Mouse (Mus musculus): ENCODE data around the gene Pml. TPM values are rescaled to one million over a fixed set of nuclear protein-coding genes. Genes with fewer than 3 reads are reported as not detected.

Pml gene
- polyA plus RNA-seq, 1 experiment, result 28.7 TPM

DNA sequence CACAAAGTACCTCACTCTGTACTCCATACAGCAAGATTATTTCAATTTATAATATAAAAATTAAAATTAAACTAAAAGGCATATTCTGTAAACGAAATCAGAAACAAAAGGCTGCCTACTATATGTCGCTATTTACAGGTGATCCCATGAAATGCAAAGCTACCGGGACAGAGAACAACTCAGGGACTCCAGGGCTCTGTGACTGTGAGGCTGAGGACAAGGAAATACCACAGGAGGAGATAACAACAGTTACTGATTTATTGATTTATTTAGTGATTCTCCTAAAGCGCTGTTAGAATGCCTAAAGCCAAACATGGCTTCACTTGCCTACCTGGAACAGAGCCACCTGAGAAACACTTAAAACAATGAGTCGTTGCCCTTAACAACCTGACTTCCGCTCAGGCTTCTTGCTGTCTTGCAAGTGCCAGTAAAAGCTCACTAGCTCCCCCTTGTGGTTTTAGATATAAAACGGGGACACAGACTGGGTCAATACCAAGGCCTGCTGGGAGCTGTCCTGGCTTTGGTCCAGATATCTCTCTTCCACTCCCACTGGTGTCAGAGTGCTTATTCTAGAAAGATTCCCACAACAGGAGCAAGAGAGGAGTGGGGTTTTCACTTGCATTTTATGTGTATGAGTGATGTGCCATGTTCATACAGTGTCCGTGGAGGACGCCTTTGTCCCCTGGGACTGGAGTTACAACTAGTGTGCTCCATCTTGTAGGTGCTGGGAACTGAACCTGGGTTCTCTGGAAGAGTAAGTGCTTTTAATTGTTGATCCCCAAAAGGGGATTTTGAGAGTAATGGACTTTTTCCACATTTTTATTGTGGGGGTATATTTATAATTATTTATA is 30.9 kb upstream of the Pml start:
- Histone ChIP-seq H3K4me3 (replicated peaks) (no peak overlapping the region), H3K27me3 (replicated peaks) (peaks cover 8% of the 10 kb centered on the region), H3K9me3 (no peaks in the 10 kb centered on the region), H3K36me3 (replicated peaks; ENCODE audit: low read length) (no peaks in the 10 kb centered on the region), H3K4me1 (peaks cover 48% of the 10 kb centered on the region)
- TF ChIP-seq GATA1 (IDR thresholded peaks at IDR 0.05; ENCODE audit: borderline replicate concordance, low read length) (no peak), FLI1 (IDR thresholded peaks at IDR 0.05; ENCODE audit: low read length) (no peak)

DNA sequence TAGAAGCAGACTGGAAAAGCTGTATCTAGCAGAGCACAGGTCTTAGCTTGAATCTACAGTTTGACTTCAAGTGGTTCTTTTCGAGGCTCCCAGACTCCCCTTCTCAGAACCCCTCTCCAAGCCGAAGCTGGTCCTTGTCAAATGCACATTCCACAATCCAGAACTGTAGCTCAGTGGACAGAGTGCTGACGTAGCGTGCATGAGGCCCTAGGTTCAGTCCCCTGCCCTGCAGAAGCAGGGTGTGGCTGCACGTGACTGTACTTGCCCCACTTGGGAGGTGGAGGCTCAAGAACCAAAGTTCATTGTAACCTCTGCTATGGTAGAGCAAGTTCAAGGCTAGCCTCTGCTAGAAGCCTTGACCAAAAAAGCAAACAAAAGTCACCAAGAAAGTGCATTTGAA is 30.2 kb upstream of the Pml start:
- TF ChIP-seq FLI1 (IDR thresholded peaks at IDR 0.05; ENCODE audit: low read length), result no peak
- TF ChIP-seq GATA1 (IDR thresholded peaks at IDR 0.05; ENCODE audit: borderline replicate concordance, low read length), result no peak
- Histone ChIP-seq H3K4me3 (replicated peaks) (no peak overlapping the region), H3K9me3 (no peaks in the 10 kb centered on the region), H3K36me3 (replicated peaks; ENCODE audit: low read length) (no peaks in the 10 kb centered on the region), H3K4me1 (peaks cover 52% of the 10 kb centered on the region), H3K27me3 (replicated peaks) (peaks cover 4% of the 10 kb centered on the region)

DNA sequence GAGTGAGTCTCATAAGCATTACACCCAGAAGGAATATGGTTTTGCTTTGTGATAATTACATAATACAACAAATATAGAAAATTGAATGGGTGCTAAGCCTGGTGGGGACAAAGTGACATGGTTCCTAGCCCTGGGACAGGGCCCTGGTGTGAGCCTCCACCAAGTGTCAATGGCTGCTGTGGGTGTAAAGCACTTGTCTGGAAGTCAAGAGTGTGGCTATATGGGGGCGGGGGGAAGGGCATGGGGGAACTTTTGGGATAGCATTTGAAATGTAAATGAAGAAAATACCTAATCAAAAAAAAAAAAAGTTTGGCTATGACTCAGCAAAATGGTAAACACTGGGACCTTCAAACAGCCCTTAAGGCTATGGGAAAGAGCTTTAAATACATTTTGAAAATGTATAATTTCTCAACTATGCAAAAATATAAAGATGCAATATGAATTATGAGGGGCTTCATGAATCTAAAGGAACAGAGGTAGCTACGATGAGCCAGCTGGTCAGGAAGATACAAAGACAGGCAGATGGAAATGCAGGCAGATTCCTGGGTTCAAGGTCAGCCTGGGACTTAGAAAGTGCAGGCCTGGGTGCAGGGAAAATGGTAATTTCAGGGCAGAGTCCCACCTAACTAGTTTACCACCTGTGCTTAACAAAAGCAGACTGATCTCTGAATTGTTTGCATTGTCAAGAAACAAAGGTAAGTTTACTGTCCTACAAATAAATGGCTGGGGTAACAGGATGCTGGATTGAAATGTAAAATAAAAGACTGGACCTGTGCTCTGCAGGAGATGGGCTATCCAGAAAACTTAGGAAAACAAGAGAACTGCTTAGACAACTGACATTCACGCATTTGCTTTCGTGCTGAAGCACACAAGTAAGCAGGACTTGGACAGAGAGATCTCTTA is 29.5 kb upstream of the Pml start:
- Histone ChIP-seq H3K4me3 (replicated peaks) (no peak overlapping the region), H3K9me3 (no peaks in the 10 kb centered on the region), H3K27me3 (replicated peaks) (no peaks in the 10 kb centered on the region), H3K4me1 (peaks cover 59% of the 10 kb centered on the region), H3K36me3 (replicated peaks; ENCODE audit: low read length) (no peaks in the 10 kb centered on the region)
- TF ChIP-seq FLI1 (IDR thresholded peaks at IDR 0.05; ENCODE audit: low read length), result no peak
- TF ChIP-seq GATA1 (IDR thresholded peaks at IDR 0.05; ENCODE audit: borderline replicate concordance, low read length), result no peak

DNA sequence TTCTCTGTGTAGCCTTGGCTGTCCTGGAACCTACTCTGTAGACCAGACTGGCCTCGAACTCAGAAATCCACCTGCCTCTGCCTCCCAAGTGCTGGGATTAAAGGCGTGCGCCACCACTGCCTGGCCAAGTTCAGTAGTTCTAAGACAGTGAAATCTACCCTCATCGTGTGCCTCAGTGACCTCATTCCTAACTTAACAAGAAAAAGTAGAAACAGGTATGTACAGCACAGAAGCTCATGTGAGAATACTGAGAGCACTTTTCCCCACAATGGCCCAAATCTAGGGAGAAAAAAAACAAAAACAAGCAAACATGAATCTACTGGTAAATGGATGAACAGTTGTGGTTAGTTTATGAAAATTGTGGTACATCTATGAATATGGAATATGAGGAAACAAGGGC is 28.7 kb upstream of the Pml start:
- Histone ChIP-seq H3K36me3 (replicated peaks; ENCODE audit: low read length) (no peaks in the 10 kb centered on the region), H3K27me3 (replicated peaks) (no peaks in the 10 kb centered on the region), H3K4me3 (replicated peaks) (no peak overlapping the region), H3K9me3 (no peaks in the 10 kb centered on the region), H3K4me1 (peaks cover 64% of the 10 kb centered on the region)
- TF ChIP-seq GATA1 (IDR thresholded peaks at IDR 0.05; ENCODE audit: borderline replicate concordance, low read length), result no peak
- TF ChIP-seq FLI1 (IDR thresholded peaks at IDR 0.05; ENCODE audit: low read length), result no peak

DNA sequence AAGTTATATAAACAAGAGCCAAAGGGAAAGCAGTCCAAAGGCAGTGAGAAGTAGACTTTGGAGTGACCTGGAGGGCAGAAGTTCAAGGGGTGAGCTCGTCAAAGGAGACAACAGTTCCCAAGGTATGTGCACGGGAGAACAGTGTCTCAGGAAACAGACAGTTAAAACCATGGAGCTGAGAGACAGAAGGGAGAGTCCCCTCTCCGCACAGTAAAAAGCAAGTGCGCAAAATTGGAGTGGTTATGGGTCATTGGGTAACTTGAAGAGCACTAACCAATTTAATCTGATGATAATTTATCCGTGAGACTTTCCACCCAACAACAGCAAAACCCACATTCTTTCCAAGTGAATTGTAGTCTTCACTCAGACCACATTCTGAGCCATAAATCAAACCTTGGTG is 26.8 kb upstream of the Pml start:
- no peaks in the 10 kb centered on the region for H3K36me3 ChIP-seq (replicated peaks; ENCODE audit: low read length)
- no peaks in the 10 kb centered on the region for H3K27me3 ChIP-seq (replicated peaks)
- H3K9me3 ChIP-seq, result no peaks in the 10 kb centered on the region
- TF ChIP-seq FLI1 (IDR thresholded peaks at IDR 0.05; ENCODE audit: low read length) (no peak), GATA1 (IDR thresholded peaks at IDR 0.05; ENCODE audit: borderline replicate concordance, low read length) (no peak)
- peak overlapping the region; percentile 83 for H3K4me3 ChIP-seq (replicated peaks)
- H3K4me1 ChIP-seq, result peaks cover 73% of the 10 kb centered on the region

DNA sequence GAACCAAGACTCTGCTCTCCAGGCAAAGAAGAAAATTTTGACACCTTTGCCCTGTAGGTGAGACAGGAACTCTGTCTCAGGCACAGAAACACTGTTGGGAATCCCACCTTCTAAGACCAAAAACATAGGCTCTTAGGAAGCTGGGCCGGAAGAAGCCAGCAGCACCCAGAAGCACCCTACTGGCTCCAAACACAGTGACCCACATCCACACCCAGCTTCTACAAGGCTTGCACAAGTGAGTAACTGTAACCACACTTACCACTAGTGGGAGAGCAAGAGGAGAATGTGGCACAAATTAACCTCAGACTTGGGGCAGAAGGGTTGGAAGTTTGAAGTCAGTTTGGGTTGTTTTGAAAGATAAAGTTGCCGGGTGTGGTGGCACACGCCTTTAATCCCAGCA is 26.2 kb upstream of the Pml start:
- H3K4me1 ChIP-seq, result peaks cover 75% of the 10 kb centered on the region
- TF ChIP-seq FLI1 (IDR thresholded peaks at IDR 0.05; ENCODE audit: low read length), result no peak
- no peak for TF ChIP-seq GATA1 (IDR thresholded peaks at IDR 0.05; ENCODE audit: borderline replicate concordance, low read length)
- H3K4me3 ChIP-seq (replicated peaks), result peak overlapping the region; percentile 91
- no peaks in the 10 kb centered on the region for H3K27me3 ChIP-seq (replicated peaks)
- no peaks in the 10 kb centered on the region for H3K9me3 ChIP-seq
- H3K36me3 ChIP-seq (replicated peaks; ENCODE audit: low read length), result no peaks in the 10 kb centered on the region

DNA sequence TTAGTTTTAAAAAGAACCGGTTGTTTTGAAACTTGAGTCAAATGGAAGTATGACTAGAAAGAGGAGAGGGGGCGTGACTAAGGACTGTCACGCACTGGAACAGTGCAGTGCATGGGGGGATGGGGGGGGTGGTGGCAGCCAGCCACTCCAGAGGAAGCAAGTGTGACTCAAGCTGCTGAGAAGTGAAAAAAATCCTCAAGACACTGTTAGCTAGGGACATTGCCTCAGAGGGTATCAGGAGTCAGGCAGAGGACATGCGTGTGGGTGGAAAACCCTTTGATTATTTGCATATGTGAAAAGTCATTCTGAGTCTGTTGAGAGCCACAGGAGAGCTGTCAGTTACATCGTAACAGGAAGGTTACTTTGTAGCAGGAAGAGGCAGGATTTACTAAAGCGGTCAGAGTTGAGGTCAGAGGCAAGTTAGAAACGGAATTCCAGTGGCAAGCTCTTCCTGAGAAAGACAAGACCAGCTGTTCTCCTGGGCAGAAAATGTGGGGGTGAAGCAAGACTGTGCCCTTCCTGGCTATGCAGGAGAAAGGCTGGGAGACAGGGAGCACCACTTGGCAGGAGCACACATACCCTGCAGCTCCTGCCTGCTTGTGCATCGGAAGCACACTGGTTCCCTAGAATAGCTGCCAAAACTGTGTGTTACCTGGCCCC is 25.7 kb upstream of the Pml start:
- Histone ChIP-seq H3K36me3 (replicated peaks; ENCODE audit: low read length) (no peaks in the 10 kb centered on the region), H3K4me3 (replicated peaks) (peak overlapping the region; percentile 91), H3K4me1 (peaks cover 75% of the 10 kb centered on the region), H3K9me3 (no peaks in the 10 kb centered on the region), H3K27me3 (replicated peaks) (no peaks in the 10 kb centered on the region)
- TF ChIP-seq FLI1 (IDR thresholded peaks at IDR 0.05; ENCODE audit: low read length) (peak; percentile 69; the same call in 1 of the 2 replicates), GATA1 (IDR thresholded peaks at IDR 0.05; ENCODE audit: borderline replicate concordance, low read length) (no peak)

DNA sequence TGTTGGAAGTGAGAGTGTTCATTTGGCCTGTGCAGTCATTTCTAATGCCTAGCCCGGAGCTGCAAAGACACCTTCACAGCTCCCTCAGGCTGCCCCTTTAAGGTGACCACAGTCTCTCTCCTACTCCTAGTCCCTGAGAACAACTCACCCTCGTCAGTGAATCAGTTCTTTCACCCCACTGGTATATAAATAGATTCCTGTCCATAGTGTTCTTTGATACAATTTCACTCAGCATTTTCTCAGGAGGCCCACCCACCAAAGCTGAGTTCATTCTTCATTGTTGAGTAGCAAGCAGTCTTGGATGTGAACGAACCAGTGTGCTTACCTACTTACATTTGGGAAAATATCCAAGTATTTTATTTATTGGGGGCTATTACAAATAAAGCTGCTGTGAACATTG is 25.0 kb upstream of the Pml start:
- H3K27me3 ChIP-seq (replicated peaks), result no peaks in the 10 kb centered on the region
- TF ChIP-seq FLI1 (IDR thresholded peaks at IDR 0.05; ENCODE audit: low read length) (no peak), GATA1 (IDR thresholded peaks at IDR 0.05; ENCODE audit: borderline replicate concordance, low read length) (no peak)
- H3K4me3 ChIP-seq (replicated peaks), result peak overlapping the region; percentile 91
- H3K4me1 ChIP-seq, result peaks cover 69% of the 10 kb centered on the region
- H3K36me3 ChIP-seq (replicated peaks; ENCODE audit: low read length), result no peaks in the 10 kb centered on the region
- H3K9me3 ChIP-seq, result no peaks in the 10 kb centered on the region

DNA sequence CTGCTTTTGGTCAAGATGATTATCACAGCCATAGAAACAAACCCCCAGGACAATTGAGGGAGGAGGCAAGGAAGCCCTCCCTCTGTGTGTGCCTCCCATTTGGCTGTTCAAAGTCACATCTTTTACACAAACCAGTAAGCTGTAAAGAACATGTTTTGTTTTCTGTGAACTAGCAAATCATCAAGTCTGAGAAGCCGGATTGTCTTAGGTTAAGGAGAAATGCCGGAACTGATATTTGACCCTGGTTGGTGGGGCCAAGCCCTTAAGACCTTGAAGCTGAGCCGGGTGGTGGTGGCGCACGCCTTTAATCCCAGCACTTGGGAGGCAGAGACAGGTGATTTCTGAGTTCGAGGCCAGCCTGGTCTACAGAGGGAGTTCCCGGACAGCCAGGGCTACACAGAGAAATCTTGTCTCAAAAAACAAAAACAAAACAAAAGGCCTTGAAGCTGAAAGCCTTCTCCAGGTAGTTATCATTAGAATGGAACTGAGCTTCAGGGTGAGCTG is 24.6 kb upstream of the Pml start:
- peaks cover 69% of the 10 kb centered on the region for H3K4me1 ChIP-seq

More for the DNA sequence above, 24.6 kb upstream of the Pml start:
- Histone ChIP-seq H3K27me3 (replicated peaks) (no peaks in the 10 kb centered on the region), H3K36me3 (replicated peaks; ENCODE audit: low read length) (no peaks in the 10 kb centered on the region), H3K9me3 (no peaks in the 10 kb centered on the region), H3K4me3 (replicated peaks) (peak overlapping the region; percentile 91)
- TF ChIP-seq GATA1 (IDR thresholded peaks at IDR 0.05; ENCODE audit: borderline replicate concordance, low read length) (no peak), FLI1 (IDR thresholded peaks at IDR 0.05; ENCODE audit: low read length) (no peak)
